Mouse (Mus musculus) small intestine, adult 2 months (tissue): ENCODE data around the gene Txndc2.

Experiments
- CTCF ChIP-seq: fragments of 200-500 bp; IDR thresholded peaks from 2 replicates; pipeline ENCODE4 v1.5.1; 2012; ENCODE audit warnings: low read depth, mild to moderate bottlenecking, control low read depth, inconsistent platforms, low read length, moderate library complexity, mixed read lengths; ENCODE audit not compliant: insufficient replicate concordance, insufficient read length; ENCODE audit errors: extremely low read depth
- POLR2A ChIP-seq: fragments of 200-500 bp; IDR thresholded peaks from 2 replicates; pipeline ENCODE4 v1.6.1; 2012; ENCODE audit warnings: low read depth, mild to moderate bottlenecking, control low read depth, inconsistent platforms, low read length, moderate library complexity

GRCm38 (mm10) chr17:65675985-65676384 is 34.0 kb upstream of the Txndc2 start:
- TF ChIP-seq POLR2A (no peak), CTCF (no peak)
